Mouse (Mus musculus) cortical plate, adult 2 months (tissue): ENCODE measurements at regions not wholly inside any gene's neighbourhood (a gene's known extent, or its start where the extent isn't known, plus 50 kb on each side); places are given as distances from the start of the nearest gene placed in this dataset.

Source experiments
- H3K27ac ChIP-seq: fragments of 200-500 bp; 2 replicates; pipeline ENCODE4 v1.5.1; 2012; ENCODE audit warnings: low read length, control low read depth, inconsistent platforms; ENCODE audit not compliant: insufficient read depth
- H3K4me1 ChIP-seq: fragments of 200-500 bp; 2 replicates; pipeline ENCODE4 v1.6.1; 2011; ENCODE audit warnings: low read length; ENCODE audit not compliant: control insufficient read depth, insufficient read depth
- H3K4me3 ChIP-seq: fragments of 200-500 bp; 2 replicates; pipeline ENCODE4 v1.5.1; 2011; ENCODE audit warnings: mild to moderate bottlenecking, low read length, control low read depth; ENCODE audit not compliant: insufficient read depth
- CTCF ChIP-seq: fragments of 200-500 bp; IDR thresholded peaks from 2 replicates; pipeline ENCODE4 v1.5.1; 2011; ENCODE audit warnings: mild to moderate bottlenecking, control low read depth, low read length; ENCODE audit not compliant: insufficient read depth; ENCODE audit errors: extremely low read depth
- POLR2A ChIP-seq: fragments of 200-500 bp; IDR thresholded peaks from 2 replicates; pipeline ENCODE4 v1.6.1; 2011; ENCODE audit warnings: mild to moderate bottlenecking, low read length, control low read depth; ENCODE audit not compliant: insufficient read depth; ENCODE audit errors: extremely low read depth

GRCm38 (mm10) chr13:32593611-32594010 is 190.1 kb downstream of the Mylk4 start:
- H3K27ac ChIP-seq: no peak overlapping the region
- no peak overlapping the region for H3K4me3 ChIP-seq
- no peak for TF ChIP-seq POLR2A
- no peak for TF ChIP-seq CTCF
- no peaks in the 10 kb centered on the region for H3K4me1 ChIP-seq

- Histone ChIP-seq H3K27ac (no peak overlapping the region), H3K4me3 (no peak overlapping the region), H3K4me1 (no peaks in the 10 kb centered on the region)
- no peak for TF ChIP-seq POLR2A
- TF ChIP-seq CTCF: no peak
Measured at GRCm38 (mm10) chr13:32593131-32593530, 190.6 kb downstream of the Mylk4 start.

GRCm38 (mm10) chr13:32581598-32581997 is 202.2 kb downstream of the Mylk4 start:
- Histone ChIP-seq H3K4me1 (no peaks in the 10 kb centered on the region), H3K27ac (no peak overlapping the region), H3K4me3 (no peak overlapping the region)
- TF ChIP-seq POLR2A (no peak), CTCF (no peak)

GRCm38 (mm10) chr13:32567850-32568249 is 215.9 kb downstream of the Mylk4 start:
- H3K4me1 ChIP-seq: no peaks in the 10 kb centered on the region
- H3K27ac ChIP-seq: no peak overlapping the region
- TF ChIP-seq POLR2A (no peak), CTCF (no peak)
- H3K4me3 ChIP-seq: no peak overlapping the region

GRCm38 (mm10) chr13:32560666-32561065 is 222.1 kb upstream of the Gmds start:
- no peaks in the 10 kb centered on the region for H3K4me1 ChIP-seq
- H3K4me3 ChIP-seq: no peak overlapping the region
- TF ChIP-seq CTCF (no peak), POLR2A (no peak)
- no peak overlapping the region for H3K27ac ChIP-seq

- H3K4me1 ChIP-seq: no peaks in the 10 kb centered on the region
Measured at GRCm38 (mm10) chr13:32556396-32556795, 217.9 kb upstream of the Gmds start.

GRCm38 (mm10) chr13:32555064-32555463 is 216.5 kb upstream of the Gmds start:
- Histone ChIP-seq H3K4me3 (no peak overlapping the region), H3K4me1 (no peaks in the 10 kb centered on the region), H3K27ac (no peak overlapping the region)
- TF ChIP-seq POLR2A: no peak
- TF ChIP-seq CTCF: no peak

More at GRCm38 (mm10) chr13:32556396-32556795, 217.9 kb upstream of the Gmds start:
- Histone ChIP-seq H3K27ac (no peak overlapping the region), H3K4me3 (no peak overlapping the region)
- TF ChIP-seq POLR2A: no peak
- no peak for TF ChIP-seq CTCF

- no peaks in the 10 kb centered on the region for H3K4me1 ChIP-seq
- H3K4me3 ChIP-seq: no peak overlapping the region
- no peak overlapping the region for H3K27ac ChIP-seq
- TF ChIP-seq CTCF (no peak), POLR2A (no peak)
Measured at GRCm38 (mm10) chr13:32554601-32555000, 216.1 kb upstream of the Gmds start.

GRCm38 (mm10) chr13:32553136-32553535 is 214.6 kb upstream of the Gmds start:
- no peak for TF ChIP-seq CTCF
- no peak for TF ChIP-seq POLR2A
- no peak overlapping the region for H3K4me3 ChIP-seq

GRCm38 (mm10) chr13:32550113-32550512 is 211.6 kb upstream of the Gmds start:
- Histone ChIP-seq H3K27ac (no peak overlapping the region), H3K4me3 (no peak overlapping the region), H3K4me1 (no peaks in the 10 kb centered on the region)
- TF ChIP-seq CTCF (no peak), POLR2A (no peak)

More at GRCm38 (mm10) chr13:32553136-32553535, 214.6 kb upstream of the Gmds start:
- Histone ChIP-seq H3K27ac (no peak overlapping the region), H3K4me1 (no peaks in the 10 kb centered on the region)

- H3K4me3 ChIP-seq: no peak overlapping the region
- TF ChIP-seq POLR2A: no peak
- TF ChIP-seq CTCF: no peak
- no peaks in the 10 kb centered on the region for H3K4me1 ChIP-seq
- H3K27ac ChIP-seq: no peak overlapping the region
Measured at GRCm38 (mm10) chr13:32547126-32547525, 208.6 kb upstream of the Gmds start.
